In genomic region chr19:45355678-45356077, GRCm38 (mm10) we compare ENCODE assay signal across 26 mouse cellular contexts. TPM values are rescaled to one million over a fixed set of nuclear protein-coding genes. Genes with fewer than 3 reads are reported as not detected.
A peak's percentile ranks its signal among the peaks of the same experiment; 100 is the strongest.
DNase-seq lines count a peak whose midpoint lies in the region; ATAC-seq and TF ChIP-seq lines count a peak whose summit lies in the region.
"Had no signal": no experiment of that assay in that cellular context is flagged by ENCODE, and none has a peak within 500 bp of the region (broad histone marks: within the 10 kb centered on the region; RNA-seq: fewer than 3 reads in every experiment).

No protein-coding gene starts in this region.

- DNase-seq in frontal cortex, postnatal 10 days (ENCODE audit: low spot score in 2 of 2), result no peak
- DNase-seq in right cerebral cortex, adult 18-20 months, result peak; percentile 29
- no peak for DNase-seq in right cerebral cortex, postnatal 14 days
- no peak for DNase-seq in MEL (ENCODE audit: low read depth, low spot score)
- DNase-seq: adrenal gland, adult 2 months; adrenal gland, postnatal 10 days; adrenal gland, postnatal 25 days; B cell, adult 2 months; cerebellum, adult 11 months; cerebellum, adult 18-20 months; cerebellum, adult 8-10 months; cerebellum, adult 9-11 months; cerebellum, postnatal 14 days; cerebellum, postnatal 36 days; embryo, embryonic 11 days had no signal

- H3K79me2 ChIP-seq in MEL (ENCODE audit: control insufficient read depth, insufficient read depth, low read length, poor library complexity), result no peaks in the 10 kb centered on the region

- TF ChIP-seq RAD21 in MEL (IDR thresholded peaks at IDR 0.05; ENCODE audit: low read depth, low read length), result no peak

- peaks cover 9 to 11% of the 10 kb centered on the region in 2 experiments for H3K27me3 ChIP-seq in MEL (ENCODE audit: control insufficient read depth in 1 of 2, insufficient read depth in 2 of 2, low read length in 2 of 2)
- H3K27me3 ChIP-seq: CH12.LX; embryonic facial prominence, embryonic 13.5 days; embryonic facial prominence, embryonic 15.5 days had no signal

- H3K4me3 ChIP-seq in MEL (ENCODE audit: control insufficient read depth in 1 of 2, insufficient read depth in 1 of 2, low read depth in 2 of 2, low read length in 2 of 2), result no peak overlapping the region
- H3K4me3 ChIP-seq: embryonic facial prominence, embryonic 13.5 days; embryonic facial prominence, embryonic 15.5 days; erythroblast, embryonic 14.5 days; forebrain, embryonic 10.5 days; forebrain, embryonic 12.5 days had no signal

- TF ChIP-seq POLR2A in MEL (IDR thresholded peaks at IDR 0.05; ENCODE audit: control insufficient read depth in 1 of 2, insufficient read depth in 1 of 2, low read depth in 1 of 2, low read length in 2 of 2, poor library complexity in 1 of 2), result no peak

- no peak overlapping the region for H3K9ac ChIP-seq in MEL (ENCODE audit: control insufficient read depth, low read depth, low read length, poor library complexity, severe bottlenecking)
- H3K9ac ChIP-seq: embryonic facial prominence, embryonic 13.5 days; embryonic facial prominence, embryonic 15.5 days; forebrain, embryonic 12.5 days had no signal

- no peak overlapping the region for H3K27ac ChIP-seq in MEL (ENCODE audit: control insufficient read depth, low read depth, low read length)
- H3K27ac ChIP-seq: embryonic facial prominence, embryonic 13.5 days; embryonic facial prominence, embryonic 15.5 days; forebrain, embryonic 10.5 days; forebrain, embryonic 12.5 days had no signal

- peak; percentile 74 for ATAC-seq in frontal cortex, adult (ENCODE audit: low TSS enrichment)
- ATAC-seq: CD4-positive, CD25-positive, alpha-beta regulatory T cell, adult 4 months; forebrain, embryonic 14.5 days; forebrain, embryonic 16.5 days had no signal

- no peaks in the 10 kb centered on the region for H3K9me3 ChIP-seq in MEL (replicated peaks; ENCODE audit: insufficient read depth, low read length)
- H3K9me3 ChIP-seq: embryonic facial prominence, embryonic 13.5 days; embryonic facial prominence, embryonic 15.5 days; forebrain, embryonic 10.5 days; forebrain, embryonic 12.5 days; G1E had no signal

- no peaks in the 10 kb centered on the region for H3K4me1 ChIP-seq in MEL (ENCODE audit: control insufficient read depth in 1 of 2, insufficient read depth in 2 of 2, low read length in 2 of 2)
- H3K4me1 ChIP-seq: embryonic facial prominence, embryonic 13.5 days; embryonic facial prominence, embryonic 15.5 days; forebrain, embryonic 10.5 days; forebrain, embryonic 12.5 days had no signal

- TF ChIP-seq EP300 in MEL (IDR thresholded peaks at IDR 0.05; ENCODE audit: low read depth in 1 of 2, low read length in 2 of 2), result no peak

- no peaks in the 10 kb centered on the region for H3K36me3 ChIP-seq in MEL (ENCODE audit: control insufficient read depth in 1 of 2, insufficient read depth in 2 of 2, low read length in 2 of 2)
- H3K36me3 ChIP-seq: embryonic facial prominence, embryonic 13.5 days; embryonic facial prominence, embryonic 15.5 days; forebrain, embryonic 10.5 days; forebrain, embryonic 12.5 days; G1E had no signal

- TF ChIP-seq CTCF in MEL (IDR thresholded peaks at IDR 0.05 in 2 of 3, conservative IDR thresholded peaks at IDR 0.05 in 1 of 3; ENCODE audit: control insufficient read depth in 1 of 3, insufficient read depth in 1 of 3, low read depth in 2 of 3, low read length in 3 of 3, poor library complexity in 1 of 3, severe bottlenecking in 1 of 3), result no peak

TF ChIP-seq in MEL, 35 proteins besides CTCF, POLR2A, EP300 and RAD21:
- no peak for TF ChIP-seq BHLHE40 (IDR thresholded peaks at IDR 0.05; ENCODE audit: borderline replicate concordance, low read depth, low read length)
- no peak for TF ChIP-seq SMC3 (IDR thresholded peaks at IDR 0.05; ENCODE audit: low read depth, low read length)
- 0 out of 2 replicates have a peak, but pooled peaks have one; percentile 5 for TF ChIP-seq GATA1 (IDR thresholded peaks at IDR 0.05; ENCODE audit: low read depth, low read length)
- no peak for TF ChIP-seq MAFK (IDR thresholded peaks at IDR 0.05; ENCODE audit: borderline replicate concordance, low read depth, low read length)
- no peak for TF ChIP-seq NRF1 (IDR thresholded peaks at IDR 0.05; ENCODE audit: insufficient read depth, low read depth, low read length, poor library complexity, severe bottlenecking)
- no peak for TF ChIP-seq ZC3H11A (IDR thresholded peaks at IDR 0.05; ENCODE audit: low read depth, low read length)
- TF ChIP-seq TAL1 (IDR thresholded peaks at IDR 0.05; ENCODE audit: low read length), result no peak
- TF ChIP-seq GABPA (IDR thresholded peaks at IDR 0.05; ENCODE audit: low read depth, low read length), result no peak
- no peak for TF ChIP-seq MEF2A (IDR thresholded peaks at IDR 0.05; ENCODE audit: extremely low read depth, insufficient replicate concordance, low read depth, low read length, poor library complexity, severe bottlenecking)
TF ChIP-seq in MEL: peak in this region for 1.

RNA-seq across cellular contexts. Expression of gene Btrc, which starts 7.9 kb away (rescaled TPM):
- 14.2 and 16.4 TPM in 2 replicates for total RNA-seq in MEL (2012; rRNA removed)
- 10 to 100 TPM in 1 of 2 experiments, not detected in 1; 30.3 TPM for polyA plus RNA-seq in MEL (2012; ENCODE audit: insufficient read depth in 1 of 2, insufficient read length in 2 of 2, low read depth in 1 of 2, low replicate concordance in 2 of 2, missing spikeins in 1 of 2)
